Mouse (Mus musculus): ENCODE results near the gene Cabp2.
"Not testable (repeated sequence)": the region's sequence is repeated elsewhere in the genome, so short reads cannot be mapped to it uniquely, and the experiment has no call there.

The Cabp2 gene

DNA sequence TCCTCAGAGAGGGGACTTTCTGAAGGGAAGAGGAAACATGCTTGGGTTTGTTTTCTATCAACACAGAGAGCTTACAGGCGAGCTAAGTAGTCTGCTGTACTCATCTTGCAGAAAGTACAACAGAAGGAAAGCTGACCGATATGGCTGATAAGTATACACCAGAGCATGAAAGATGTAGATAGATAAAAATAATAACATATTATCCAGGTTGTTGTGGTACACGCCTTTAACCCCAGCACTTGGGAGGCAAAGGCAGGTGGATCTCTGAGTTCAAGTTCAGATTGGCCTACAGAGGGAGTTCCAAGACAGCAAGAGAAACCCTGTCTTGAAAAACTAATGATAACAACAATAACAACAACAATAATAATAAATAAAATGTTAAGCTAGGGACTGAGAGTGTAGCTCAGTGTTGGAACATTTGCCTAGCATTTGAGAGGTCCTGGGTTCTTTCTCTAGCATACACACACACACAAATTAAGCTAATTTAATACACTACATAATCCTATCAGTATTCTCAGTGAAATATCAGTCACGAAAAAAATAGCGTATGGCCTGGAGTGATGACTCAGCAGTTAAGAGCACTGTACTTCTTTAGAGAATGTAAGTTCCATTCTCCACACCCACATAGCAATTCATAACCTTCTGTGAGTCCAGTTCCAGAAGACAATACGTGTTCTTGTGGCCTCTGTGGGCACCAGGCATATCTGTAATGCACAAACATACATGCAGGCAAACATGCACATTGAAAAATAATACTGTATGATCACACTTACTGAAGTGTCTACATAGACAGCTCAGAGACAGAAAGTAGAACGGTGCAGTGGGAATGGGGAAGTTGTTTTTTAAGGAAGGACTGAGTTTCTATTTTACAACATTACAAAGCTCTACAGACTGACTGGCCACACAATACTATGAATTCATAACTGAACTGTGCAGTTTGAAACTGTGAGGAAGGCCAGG, 41.3 kb downstream of the Cabp2 start:
- DNase-seq (ENCODE audit: low spot score in 2 of 2) = no peak

DNA sequence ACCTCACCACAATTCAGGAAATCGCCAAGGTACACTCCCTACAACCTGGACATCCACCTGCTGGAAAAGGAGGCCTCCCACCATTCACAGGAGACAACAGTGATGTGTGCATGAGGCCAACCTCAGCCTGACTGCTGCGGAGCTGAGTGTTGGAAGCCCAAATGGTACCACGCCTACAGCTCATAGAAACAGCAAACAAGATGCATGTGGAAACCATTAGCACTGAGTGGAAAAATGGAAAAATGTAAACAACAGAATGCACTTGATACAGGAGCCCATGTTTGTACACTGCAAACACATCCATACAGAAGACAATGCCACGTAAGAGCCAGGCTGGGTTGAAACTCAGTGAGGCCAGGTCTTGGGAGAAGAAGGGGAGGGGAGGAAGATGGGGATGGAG, 43.1 kb downstream of the Cabp2 start:
- DNase-seq (ENCODE audit: low spot score in 2 of 2) = no peak

DNA sequence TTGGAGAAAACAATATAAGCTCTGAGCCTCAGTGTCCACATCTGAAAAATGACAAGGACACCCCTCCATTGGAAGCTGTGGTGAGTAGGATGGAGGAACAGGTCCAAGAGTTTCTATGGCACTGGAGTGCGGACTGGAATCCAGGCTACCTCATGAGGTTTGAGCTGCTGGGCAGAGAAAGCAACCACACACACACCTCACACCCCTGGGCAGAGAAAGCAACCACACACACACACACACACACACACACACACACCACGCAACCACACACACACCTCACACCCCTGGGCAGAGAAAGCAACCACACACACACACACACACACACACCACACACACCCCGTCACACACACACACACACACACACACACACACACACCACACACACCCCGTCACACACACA, 43.9 kb downstream of the Cabp2 start:
- DNase-seq (ENCODE audit: low spot score in 2 of 2) = not testable (repeated sequence)

DNA sequence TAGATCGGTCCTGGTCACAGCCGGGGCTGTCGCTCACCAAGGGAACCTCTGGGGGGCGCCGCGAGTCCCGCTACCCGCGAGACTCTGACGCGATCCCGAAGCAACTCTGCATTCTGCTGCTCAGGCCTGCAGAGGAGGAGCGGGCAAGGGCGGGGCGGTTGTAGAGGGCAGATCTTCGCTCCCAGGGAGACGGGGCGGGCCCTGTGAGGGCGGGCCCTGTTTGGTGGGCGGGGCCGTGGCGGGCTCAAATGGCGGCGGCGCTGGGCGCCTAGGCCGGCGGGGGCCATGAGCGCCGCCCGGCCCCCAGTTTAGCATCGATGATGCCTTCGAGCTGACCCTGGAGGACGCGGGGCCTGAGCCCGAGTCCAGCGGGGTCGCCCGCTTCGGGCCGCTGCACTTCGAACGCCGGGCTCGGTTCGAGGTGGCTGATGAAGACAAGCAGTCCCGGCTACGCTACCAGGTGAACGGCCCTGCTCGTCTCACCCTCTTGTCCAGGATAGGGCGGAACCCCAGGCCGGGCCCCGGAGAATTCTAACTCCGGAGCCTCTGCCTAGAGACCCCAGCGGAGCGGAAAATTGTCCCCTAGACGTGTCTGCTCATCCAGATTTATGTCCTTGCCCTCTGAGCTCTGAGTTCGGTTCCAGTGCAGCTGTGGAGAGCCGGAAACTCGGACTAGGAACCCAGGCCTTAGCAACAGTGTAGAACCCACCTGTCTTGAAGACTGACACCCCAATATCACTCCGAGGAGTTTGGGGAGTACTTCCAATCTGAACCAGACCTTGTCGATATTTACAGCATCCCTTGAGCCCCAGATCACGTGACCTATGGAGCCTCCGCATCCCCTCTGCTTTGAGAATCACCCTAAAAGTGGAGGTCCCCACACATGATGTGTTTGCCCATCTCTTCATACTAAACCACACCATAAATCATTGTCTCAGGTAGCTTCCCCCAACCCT, 44.6 kb downstream of the Cabp2 start, which contains the start of gene Aip:
TSS of gene Aip (minus strand) at position 118 of the 956 bp plus-strand sequence.
- peak; percentile 98 for DNase-seq (ENCODE audit: low spot score in 2 of 2)

DNA sequence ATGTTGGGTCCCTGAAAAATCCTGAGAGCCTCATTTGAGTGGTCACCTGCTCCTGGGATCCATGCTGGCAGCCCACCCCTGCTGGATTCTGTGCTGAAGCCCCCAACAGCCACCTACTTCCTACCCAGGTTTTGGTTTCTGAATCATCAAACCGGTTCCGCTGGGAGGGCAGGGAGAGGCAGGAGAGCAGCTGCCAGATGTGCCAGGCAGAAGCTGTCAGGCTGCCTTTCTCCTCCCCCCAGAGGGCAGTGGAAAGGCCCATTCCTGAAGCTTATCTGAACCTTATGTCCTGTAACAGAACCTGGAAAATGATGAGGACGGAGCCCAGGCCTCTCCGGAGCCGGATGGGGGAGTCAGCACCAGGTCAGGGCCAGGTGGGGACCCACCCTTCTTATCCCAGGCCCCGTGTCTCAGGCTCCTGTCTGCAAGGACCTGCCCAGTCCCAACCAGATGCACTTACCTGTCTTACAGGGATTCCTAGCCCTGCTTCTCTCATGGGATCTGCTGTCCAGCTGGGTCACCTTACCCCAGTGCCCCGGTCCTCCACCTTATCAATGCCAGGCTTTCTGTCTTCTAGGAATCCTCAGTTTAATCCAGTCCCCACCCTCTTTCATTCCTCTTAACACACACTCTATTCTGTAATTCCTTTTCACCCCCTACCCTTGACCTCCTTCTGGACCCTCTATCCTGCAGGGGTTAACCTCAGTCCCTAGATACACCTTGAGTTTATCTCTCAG, 45.5 kb downstream of the Cabp2 start:
- no peak for DNase-seq (ENCODE audit: low spot score in 2 of 2)

DNA sequence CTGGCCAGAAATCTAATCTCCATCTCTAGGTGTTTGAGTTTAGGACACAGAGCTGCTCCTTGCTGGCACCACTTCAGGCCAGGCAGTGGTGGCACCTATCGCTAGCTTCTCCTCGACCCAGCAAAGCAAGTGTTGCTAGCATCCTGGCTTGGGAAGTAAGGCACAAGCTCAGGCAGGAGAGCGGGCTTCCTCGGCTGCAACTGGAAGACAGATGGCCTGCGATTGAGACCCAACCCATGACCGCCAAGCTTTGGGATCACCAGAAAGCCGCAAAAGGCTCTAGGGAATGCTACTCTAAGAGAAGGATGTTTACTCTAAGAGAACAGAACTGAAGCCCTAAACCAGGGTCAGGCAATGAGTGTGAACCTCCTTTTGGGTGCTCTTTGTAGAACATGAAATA, 48.1 kb downstream of the Cabp2 start:
- no peak for DNase-seq (ENCODE audit: low spot score in 2 of 2)

DNA sequence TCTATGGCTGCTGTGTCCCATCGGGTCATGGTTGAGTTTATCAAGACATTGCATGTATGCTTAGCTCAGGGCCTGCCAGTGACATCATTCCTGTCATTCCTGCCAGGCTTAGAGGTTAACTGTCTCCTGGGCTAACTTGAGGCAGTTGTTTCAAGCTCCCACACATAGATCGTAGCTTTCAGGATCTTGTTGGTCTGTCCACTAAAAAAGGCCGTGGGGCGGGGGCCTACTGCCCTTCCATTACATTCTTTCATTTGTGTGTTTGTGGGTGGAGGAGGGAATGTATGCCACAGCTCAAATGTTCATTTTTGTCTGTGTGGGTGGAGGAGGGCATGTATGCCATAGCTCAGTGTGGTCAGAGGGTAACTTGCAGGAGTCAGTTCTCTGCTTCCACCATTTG, 48.7 kb downstream of the Cabp2 start:
- no peak for DNase-seq (ENCODE audit: low spot score in 2 of 2)

DNA sequence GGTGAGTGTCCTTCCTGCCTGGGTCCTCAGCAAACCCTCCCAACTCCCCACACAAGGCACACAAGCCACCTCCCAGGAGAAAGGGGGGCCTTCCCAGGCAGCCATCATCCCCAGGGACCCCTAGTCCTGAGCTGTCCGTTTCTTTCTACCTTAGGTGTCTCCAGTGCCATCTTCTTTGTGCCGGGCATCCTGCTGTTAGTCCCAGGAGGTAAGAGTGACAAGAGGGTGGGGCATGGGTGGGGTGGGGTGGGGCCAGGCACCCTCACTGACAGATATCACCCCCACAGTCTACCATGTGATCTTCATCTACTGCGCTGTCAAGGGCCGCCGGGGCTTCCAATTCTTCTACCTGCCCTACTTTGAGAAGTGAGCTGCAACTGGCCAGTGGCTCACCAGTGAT, 49.7 kb downstream of the Cabp2 start:
- DNase-seq (ENCODE audit: low spot score in 2 of 2) = no peak

DNA sequence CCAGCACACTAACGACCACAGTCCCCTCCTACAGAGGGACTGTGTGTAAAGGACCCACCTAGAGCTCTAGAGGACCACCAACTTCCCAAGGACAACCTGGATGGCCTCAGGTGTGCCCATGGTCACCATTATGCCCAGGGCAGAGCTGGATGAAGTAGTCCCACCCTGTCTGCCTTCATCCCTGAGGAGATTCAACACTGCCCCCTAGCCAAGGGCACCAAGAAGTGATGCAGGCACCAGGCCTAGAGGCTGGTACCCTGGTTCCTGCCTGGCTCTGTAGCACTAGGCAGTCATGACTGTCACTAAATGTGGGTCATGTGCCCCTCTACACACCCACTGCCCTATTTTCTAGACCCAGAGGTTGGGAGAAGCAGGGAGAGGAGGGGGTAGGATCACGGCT, 50.4 kb downstream of the Cabp2 start:
- no peak for DNase-seq (ENCODE audit: low spot score in 2 of 2)

DNA sequence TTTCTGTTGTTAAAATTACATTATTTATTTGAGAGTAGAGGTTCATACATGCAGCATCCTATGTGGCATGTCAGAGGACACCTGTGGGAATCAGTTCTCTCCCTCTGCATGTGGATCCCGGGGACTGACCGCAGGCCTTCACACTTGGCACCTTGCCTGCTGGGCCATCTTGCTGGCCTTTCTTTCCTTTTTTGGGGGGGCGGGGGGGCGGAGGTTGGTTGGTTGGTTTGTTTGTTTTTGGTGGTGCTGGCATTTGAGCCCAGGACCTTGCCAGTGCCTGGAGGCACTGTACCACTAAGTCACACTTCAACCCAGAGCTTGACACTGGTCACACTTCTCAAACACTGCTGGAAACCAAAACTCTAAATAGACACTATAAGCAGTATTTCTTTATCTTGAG, 53.0 kb downstream of the Cabp2 start:
- no peak for DNase-seq (ENCODE audit: low spot score in 2 of 2)

DNA sequence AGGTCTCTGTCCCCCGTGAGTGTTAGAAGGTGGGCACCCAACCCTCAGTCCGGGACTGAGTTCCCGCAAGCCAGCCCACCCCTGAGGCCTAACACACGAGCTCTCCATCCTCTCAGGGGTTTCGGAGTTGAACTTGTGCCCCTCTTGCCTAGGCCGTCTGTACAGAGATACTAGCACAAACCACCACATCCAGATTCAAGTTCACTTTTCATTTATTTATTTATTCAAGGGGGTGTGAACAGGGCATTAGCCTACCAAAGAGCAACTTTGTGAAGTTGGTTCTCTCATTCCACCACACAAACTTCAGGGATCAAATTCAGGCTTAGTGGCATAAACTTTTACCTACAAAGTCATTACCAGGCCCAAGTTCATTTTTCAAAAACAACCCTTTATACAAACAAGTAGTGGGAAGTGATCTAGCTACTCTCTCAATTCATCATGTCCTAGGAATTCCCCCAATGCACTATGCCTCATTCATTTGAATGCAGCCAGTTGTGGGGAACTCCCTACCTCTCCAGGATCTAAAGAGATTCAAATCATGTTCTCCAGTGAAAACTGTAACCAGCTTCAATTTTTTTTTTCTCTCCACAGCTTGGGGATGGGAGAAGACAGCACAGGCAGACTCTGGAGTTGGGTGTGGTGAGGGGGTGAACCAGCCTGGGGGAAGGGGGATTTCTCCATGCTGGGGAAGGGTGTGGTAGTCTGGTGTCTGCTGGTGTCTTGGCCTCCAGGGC, 54.0 kb downstream of the Cabp2 start:
- DNase-seq (ENCODE audit: low spot score in 2 of 2) = not testable (repeated sequence)

DNA sequence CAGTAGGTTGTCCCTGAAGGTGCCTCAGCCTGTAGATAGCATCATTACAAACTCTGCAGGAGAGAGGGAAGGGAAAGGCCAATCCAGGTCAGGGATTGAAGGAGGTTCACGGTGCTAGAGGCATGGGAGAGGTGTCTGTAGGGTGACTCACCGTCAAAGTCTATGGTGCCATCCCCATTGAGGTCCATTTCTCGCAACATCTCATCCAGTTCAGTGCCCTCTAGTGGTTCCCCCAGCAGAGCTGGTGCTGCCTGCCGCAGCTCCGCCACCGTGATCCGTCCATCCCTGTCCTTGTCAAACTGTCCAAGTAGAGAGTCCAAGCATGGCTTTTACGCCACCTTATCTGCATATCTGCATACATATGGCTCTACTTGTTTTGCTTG, 54.6 kb downstream of the Cabp2 start:
- not testable (repeated sequence) for DNase-seq (ENCODE audit: low spot score in 2 of 2)

DNA sequence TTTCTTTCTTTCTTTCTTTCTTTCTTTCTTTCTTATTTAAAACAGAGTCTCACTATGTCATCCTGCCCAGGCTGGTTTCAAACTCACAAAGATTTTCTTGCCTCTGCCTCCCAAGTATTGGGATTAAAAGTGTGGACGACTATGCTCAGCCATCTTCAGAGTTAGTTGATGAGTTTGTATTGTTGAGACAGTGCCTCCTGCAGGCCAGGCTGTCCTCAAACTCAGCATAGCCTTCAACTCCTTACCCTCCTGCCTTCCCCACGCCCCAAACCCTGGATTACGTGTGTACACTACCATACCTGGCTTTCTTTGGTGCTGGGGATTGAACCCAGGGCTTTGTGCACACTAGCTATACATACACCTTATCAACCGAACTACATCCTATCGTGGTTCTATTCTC, 55.1 kb downstream of the Cabp2 start:
- no peak for DNase-seq (ENCODE audit: low spot score in 2 of 2)
